ENCODE assay signal across 36 mouse cellular contexts in genomic region chr4:141730401-141730800, GRCm38 (mm10). TPM values are rescaled to one million over a fixed set of nuclear protein-coding genes. Genes with fewer than 3 reads are reported as not detected.
DNase-seq lines count a peak whose midpoint lies in the region; ATAC-seq and TF ChIP-seq lines count a peak whose summit lies in the region.
"Had no signal": no experiment of that assay in that cellular context is flagged by ENCODE, and none has a peak within 500 bp of the region (broad histone marks: within the 10 kb centered on the region; RNA-seq: fewer than 3 reads in every experiment).

No protein-coding gene starts in this region.

- no peak overlapping the region for H3K4me3 ChIP-seq in liver, postnatal 0 days (ENCODE audit: low read depth, low read length)
- H3K4me3 ChIP-seq in ES-Bruce4 (ENCODE audit: low read depth, low read length) = peak overlapping the region; percentile 17; the same call in 1 of the 2 replicates
- H3K4me3 ChIP-seq in small intestine, adult 2 months (ENCODE audit: low read depth, low read length) = no peak overlapping the region
- H3K4me3 ChIP-seq: embryonic facial prominence, embryonic 10.5 days; embryonic facial prominence, embryonic 15.5 days; forebrain, embryonic 12.5 days; heart, embryonic 13.5 days; limb, embryonic 13.5 days; lung, embryonic 15.5 days; megakaryocyte, embryonic 14.5 days; midbrain, embryonic 12.5 days; neural tube, embryonic 13.5 days; stomach, embryonic 15.5 days had no signal

- no peak for ATAC-seq in liver, postnatal 0 days
- ATAC-seq: activated CD4-positive, CD25-positive, alpha-beta regulatory T cell, adult 4 months; CD4-positive, CD25-positive, alpha-beta regulatory T cell, adult 4 months; forebrain, postnatal 0 days; intestine, postnatal 0 days had no signal

- no peak for TF ChIP-seq EP300 in liver, postnatal 0 days (IDR thresholded peaks at IDR 0.05; ENCODE audit: low read depth)
- TF ChIP-seq EP300 in ES-Bruce4 (IDR thresholded peaks at IDR 0.05; ENCODE audit: insufficient read depth, low read depth, low read length) = no peak

- 83% methylated on average over 13 of the region's 13 CpGs for WGBS in liver, postnatal 0 days (ENCODE audit: insufficient replicate concordance)
- 84% methylated on average over 13 of the region's 13 CpGs for WGBS in small intestine, adult 2 months

- no peaks in the 10 kb centered on the region for H3K36me3 ChIP-seq in liver, postnatal 0 days (replicated peaks; ENCODE audit: insufficient read depth, low read length)
- no peaks in the 10 kb centered on the region for H3K36me3 ChIP-seq in ES-Bruce4 (ENCODE audit: control insufficient read depth, insufficient read depth, low read length, poor library complexity, severe bottlenecking)
- no peaks in the 10 kb centered on the region for H3K36me3 ChIP-seq in small intestine, adult 2 months (ENCODE audit: control insufficient read depth, insufficient read depth, low read length)
- H3K36me3 ChIP-seq: embryonic facial prominence, embryonic 10.5 days; embryonic facial prominence, embryonic 15.5 days; forebrain, embryonic 12.5 days; heart, embryonic 13.5 days; limb, embryonic 13.5 days; lung, embryonic 15.5 days; midbrain, embryonic 12.5 days; neural tube, embryonic 13.5 days; stomach, embryonic 15.5 days had no signal

- H3K9ac ChIP-seq in liver, postnatal 0 days (replicated peaks) = no peak overlapping the region
- no peak overlapping the region for H3K9ac ChIP-seq in ES-Bruce4 (ENCODE audit: low read depth, poor library complexity, severe bottlenecking)
- H3K9ac ChIP-seq: embryonic facial prominence, embryonic 15.5 days; forebrain, embryonic 12.5 days; forebrain, postnatal 0 days; heart, embryonic 13.5 days; hindbrain, embryonic 14.5 days; limb, embryonic 13.5 days; liver, embryonic 14.5 days; lung, embryonic 15.5 days; midbrain, embryonic 12.5 days; neural tube, embryonic 13.5 days; stomach, embryonic 15.5 days had no signal

- H3K27ac ChIP-seq in liver, postnatal 0 days (ENCODE audit: low read depth) = peak overlapping the region; percentile 92
- H3K27ac ChIP-seq in ES-Bruce4 (ENCODE audit: insufficient read depth, low read length) = no peak overlapping the region
- peak overlapping the region; percentile 96 for H3K27ac ChIP-seq in small intestine, adult 2 months (ENCODE audit: insufficient read depth, low read depth, low read length)
- H3K27ac ChIP-seq: embryonic facial prominence, embryonic 10.5 days; embryonic facial prominence, embryonic 15.5 days; forebrain, embryonic 12.5 days; heart, embryonic 13.5 days; hindbrain, embryonic 14.5 days; limb, embryonic 13.5 days; liver, embryonic 14.5 days; lung, embryonic 15.5 days; midbrain, embryonic 12.5 days; neural tube, embryonic 13.5 days had no signal

- peaks cover 35% of the 10 kb centered on the region for H3K4me1 ChIP-seq in liver, postnatal 0 days (ENCODE audit: insufficient read depth)
- peaks cover 2% of the 10 kb centered on the region for H3K4me1 ChIP-seq in ES-Bruce4 (ENCODE audit: control insufficient read depth, insufficient read depth, low read length)
- peaks cover 47% of the 10 kb centered on the region for H3K4me1 ChIP-seq in small intestine, adult 2 months (ENCODE audit: control insufficient read depth, insufficient read depth, insufficient read length, low read length)

- peak; percentile 25 to 33 for DNase-seq in left cerebral cortex, adult 18-20 months (ENCODE audit: low spot score in 2 of 2)
- no peak for DNase-seq in left cerebral cortex, adult 11 months (ENCODE audit: low spot score)
- DNase-seq in liver, postnatal 0 days = no peak
- DNase-seq in liver (no peak), adipocyte (ENCODE audit: low spot score) (no peak)
- DNase-seq: adrenal gland, adult 8-10 months; cerebellum, adult 8-10 months; cerebellum, postnatal 25 days; forebrain, postnatal 0 days; heart, postnatal 10 days; kidney, adult 9 months; kidney, postnatal 10 days; layer of hippocampus, adult 9-11 months; lung, postnatal 4 days; thymus, postnatal 14 days had no signal

- H3K9me3 ChIP-seq in liver, postnatal 0 days (ENCODE audit: low read length) = no peaks in the 10 kb centered on the region
- no peaks in the 10 kb centered on the region for H3K9me3 ChIP-seq in ES-Bruce4 (replicated peaks; ENCODE audit: control insufficient read depth, insufficient read depth, low read length, poor library complexity, severe bottlenecking)
- H3K9me3 ChIP-seq: embryonic facial prominence, embryonic 10.5 days; embryonic facial prominence, embryonic 15.5 days; forebrain, embryonic 12.5 days; heart, embryonic 13.5 days; limb, embryonic 13.5 days; lung, embryonic 15.5 days; megakaryocyte, embryonic 14.5 days; midbrain, embryonic 12.5 days; neural tube, embryonic 13.5 days; stomach, embryonic 15.5 days had no signal

- H3K4me2 ChIP-seq in liver, postnatal 0 days (ENCODE audit: low read depth, low read length) = no peak overlapping the region
- H3K4me2 ChIP-seq: embryonic facial prominence, embryonic 15.5 days; forebrain, embryonic 12.5 days; heart, embryonic 13.5 days; hindbrain, embryonic 14.5 days; limb, embryonic 13.5 days; lung, embryonic 15.5 days; midbrain, embryonic 12.5 days; neural tube, embryonic 13.5 days; stomach, embryonic 15.5 days had no signal

- no peak for TF ChIP-seq CTCF in liver, postnatal 0 days (IDR thresholded peaks at IDR 0.05; ENCODE audit: low read depth)
- TF ChIP-seq CTCF in ES-Bruce4 (IDR thresholded peaks at IDR 0.05; ENCODE audit: low read depth, low read length) = no peak
- TF ChIP-seq CTCF in small intestine, adult 2 months (IDR thresholded peaks at IDR 0.05; ENCODE audit: extremely low read depth, insufficient read length, insufficient replicate concordance, low read depth, low read length) = no peak

- TF ChIP-seq POLR2A in ES-Bruce4 (IDR thresholded peaks at IDR 0.05; ENCODE audit: insufficient read depth, low read length) = no peak
- no peak for TF ChIP-seq POLR2A in small intestine, adult 2 months (IDR thresholded peaks at IDR 0.05; ENCODE audit: low read depth, low read length)

- no peaks in the 10 kb centered on the region for H3K27me3 ChIP-seq in liver, postnatal 0 days (ENCODE audit: insufficient read depth, low read length)
- H3K27me3 ChIP-seq in ES-Bruce4 (ENCODE audit: control insufficient read depth, insufficient read depth, low read length, poor library complexity, severe bottlenecking) = no peaks in the 10 kb centered on the region
- no peaks in the 10 kb centered on the region for H3K27me3 ChIP-seq in small intestine, adult 2 months (ENCODE audit: control insufficient read depth, insufficient read depth, low read length)
- H3K27me3 ChIP-seq: embryonic facial prominence, embryonic 15.5 days; heart, embryonic 13.5 days; limb, embryonic 13.5 days; lung, embryonic 15.5 days; neural tube, embryonic 13.5 days; stomach, embryonic 15.5 days had no signal

RNA-seq across cellular contexts. Expression of gene Ddi2, which starts 7.2 kb away (rescaled TPM):
- 10 to 100 TPM; 45.8 to 50.9 TPM for total RNA-seq in left cerebral cortex, adult 18-20 months (2021)
- 21.7 and 22.6 TPM in 2 replicates for polyA plus RNA-seq in liver, postnatal 0 days (2015; fragmentation: Nextera tagmentation; extraction: Ambion mirVana)
- 46.0 and 50.3 TPM in 2 replicates for polyA plus RNA-seq in ES-Bruce4 (2011; ENCODE audit: insufficient read depth, insufficient read length, low read depth, missing spikeins)
- polyA plus RNA-seq in small intestine, adult 2 months (2012; rRNA removed) = 15.4 and 21.2 TPM in 2 replicates

RNA-seq across cellular contexts. Expression of gene Agmat, which starts 16.1 kb away (rescaled TPM):
- total RNA-seq in left cerebral cortex, adult 18-20 months (2021) = 1 to 10 TPM; 2.8 to 3.3 TPM
- 101 and 105 TPM in 2 replicates for polyA plus RNA-seq in liver, postnatal 0 days (2015; fragmentation: Nextera tagmentation; extraction: Ambion mirVana)
- not detected in 2 replicates for polyA plus RNA-seq in ES-Bruce4 (2011; ENCODE audit: insufficient read depth, insufficient read length, low read depth, missing spikeins)
- polyA plus RNA-seq in small intestine, adult 2 months (2012; rRNA removed) = 13.3 and 19.0 TPM in 2 replicates
- total RNA-seq: forebrain, postnatal 0 days; gastrocnemius, adult 8-10 months; hematopoietic stem cell, adult 5-6 weeks had no signal
- polyA plus RNA-seq: activated CD4-positive, CD25-positive, alpha-beta regulatory T cell, adult 4 months; CD4-positive, CD25-positive, alpha-beta regulatory T cell, adult 4 months; embryonic facial prominence, embryonic 10.5 days; forebrain, embryonic 12.5 days; forebrain, postnatal 0 days; midbrain, embryonic 12.5 days; neural tube, embryonic 13.5 days; urinary bladder, adult 2 months had no signal

RNA-seq across cellular contexts. Expression of gene Rsc1a1, which starts 45.0 kb away (rescaled TPM):
- not detected for total RNA-seq in left cerebral cortex, adult 18-20 months (2021)
- not detected in 2 replicates for polyA plus RNA-seq in liver, postnatal 0 days (2015; fragmentation: Nextera tagmentation; extraction: Ambion mirVana)
- polyA plus RNA-seq in ES-Bruce4 (2011; ENCODE audit: insufficient read depth, insufficient read length, low read depth, missing spikeins) = 4.1 TPM in 1 of 2 replicates, not detected in the other
- 9.8 and 16.5 TPM in 2 replicates for polyA plus RNA-seq in small intestine, adult 2 months (2012; rRNA removed)
- total RNA-seq: adrenal gland, postnatal 4 days had no signal
- polyA plus RNA-seq: activated CD4-positive, CD25-positive, alpha-beta regulatory T cell, adult 4 months; CD4-positive, CD25-positive, alpha-beta regulatory T cell, adult 4 months; embryonic facial prominence, embryonic 15.5 days; hindbrain, embryonic 14.5 days; intestine, postnatal 0 days; lung, embryonic 15.5 days; midbrain, embryonic 12.5 days; neural tube, embryonic 13.5 days; stomach, embryonic 15.5 days had no signal

Comparison
In these comparisons a context has a peak if more than half of its experiments do, and no peak if none do; other contexts are left out.
1. DNase-seq: peak in left cerebral cortex, adult 18-20 months (2 of 2); none in left cerebral cortex, adult 11 months (single experiment), liver, postnatal 0 days (single experiment), liver (single experiment) and adipocyte (single experiment).
2. RNA of gene Agmat, which starts 16.1 kb away (polyA plus RNA-seq): 101 to 105 TPM in liver, postnatal 0 days and 13.3 to 19.0 TPM in small intestine, adult 2 months; not detected in ES-Bruce4; every median in the first group is over 10 times any median in the second.